Mouse (Mus musculus): ENCODE data around the gene Grk5.

Gene Grk5

GRCm38 (mm10) chr19:61064386-61064785 lies 174.8 kb downstream of the Grk5 start:
- no peak for DNase-seq (ENCODE audit: low spot score in 2 of 2)

- DNase-seq (ENCODE audit: low spot score in 2 of 2) = no peak
These were observed 175.5 kb downstream of the Grk5 start for GRCm38 (mm10) chr19:61065011-61065410.

GRCm38 (mm10) chr19:61078622-61079021 lies 189.1 kb downstream of the Grk5 start:
- DNase-seq (ENCODE audit: low spot score in 2 of 2) = no peak

- no peak for DNase-seq (ENCODE audit: low spot score in 2 of 2)
These were observed 190.8 kb downstream of the Grk5 start for GRCm38 (mm10) chr19:61080251-61080749.

GRCm38 (mm10) chr19:61083006-61083405 lies 193.5 kb downstream of the Grk5 start:
- DNase-seq (ENCODE audit: low spot score in 2 of 2) = no peak

- DNase-seq (ENCODE audit: low spot score in 2 of 2) = peak; percentile 86 to 94
These were observed 194.8 kb downstream of the Grk5 start for GRCm38 (mm10) chr19:61084149-61084940.

GRCm38 (mm10) chr19:61085217-61085616 lies 195.7 kb downstream of the Grk5 start:
- DNase-seq (ENCODE audit: low spot score in 2 of 2) = no peak

- DNase-seq (ENCODE audit: low spot score in 2 of 2) = no peak
These were observed 198.2 kb downstream of the Grk5 start for GRCm38 (mm10) chr19:61087781-61088180.

- no peak for DNase-seq (ENCODE audit: low spot score in 2 of 2)
These were observed 199.5 kb downstream of the Grk5 start for GRCm38 (mm10) chr19:61089001-61089400.

- DNase-seq (ENCODE audit: low spot score in 2 of 2) = no peak
These were observed 201.0 kb downstream of the Grk5 start for GRCm38 (mm10) chr19:61090541-61090940.

GRCm38 (mm10) chr19:61096776-61097175 lies 207.2 kb downstream of the Grk5 start:
- DNase-seq (ENCODE audit: low spot score in 2 of 2) = no peak

GRCm38 (mm10) chr19:61097764-61098163 lies 208.2 kb downstream of the Grk5 start:
- no peak for DNase-seq (ENCODE audit: low spot score in 2 of 2)

- no peak for DNase-seq (ENCODE audit: low spot score in 2 of 2)
These were observed 220.6 kb downstream of the Grk5 start for GRCm38 (mm10) chr19:61110184-61110583.

- DNase-seq (ENCODE audit: low spot score in 2 of 2) = no peak
These were observed 241.5 kb downstream of the Grk5 start for GRCm38 (mm10) chr19:61131096-61131495.

- DNase-seq (ENCODE audit: low spot score in 2 of 2) = no peak
These were observed 249.1 kb downstream of the Grk5 start for GRCm38 (mm10) chr19:61138655-61139054.

- DNase-seq (ENCODE audit: low spot score in 2 of 2) = peak; percentile 79 to 85
These were observed 251.0 kb downstream of the Grk5 start, which contains the start of gene Zfp950 for GRCm38 (mm10) chr19:61140342-61141206. Zfp950 (minus strand) TSS chr19:61140840.

- no peak for DNase-seq (ENCODE audit: low spot score in 2 of 2)
These were observed 251.8 kb downstream of the Grk5 start for GRCm38 (mm10) chr19:61141299-61141698.
